Mouse (Mus musculus): Measurements from ENCODE around the gene Clybl. TPM values are rescaled to one million over a fixed set of nuclear protein-coding genes. Genes with fewer than 3 reads are reported as not detected.

Gene Clybl
- total and polyA plus RNA-seq, 2 experiments from 2014 or later, result 8.7 to 21.1 TPM

- Histone ChIP-seq H3K9ac (replicated peaks; ENCODE audit: low read length, poor library complexity, severe bottlenecking) (no peak overlapping the region), H3K4me3 (ENCODE audit: low read depth, low read length) (no peak overlapping the region), H3K4me1 (ENCODE audit: insufficient read depth, low read length) (no peaks in the 10 kb centered on the region), H3K36me3 (ENCODE audit: insufficient read depth, low read length) (no peaks in the 10 kb centered on the region), H3K9me3 (ENCODE audit: low read length) (no peaks in the 10 kb centered on the region), H3K27ac (ENCODE audit: low read depth, low read length) (no peak overlapping the region), H3K4me2 (ENCODE audit: low read depth, low read length, poor library complexity, severe bottlenecking) (no peak overlapping the region), H3K27me3 (ENCODE audit: insufficient read depth, low read length) (peaks cover 61% of the 10 kb centered on the region)
- ATAC-seq (ENCODE audit: low FRiP score) (no peak), DNase-seq (ENCODE audit: low spot score) (peak; percentile 49)
- WGBS, result 20% methylated on average over 14 of the region's 14 CpGs
- TF ChIP-seq CTCF (IDR thresholded peaks at IDR 0.05), result no peak
Observed at GRCm38 (mm10) chr14:122227454-122227951, 46.0 kb downstream of the Clybl start.

- DNase-seq (ENCODE audit: low spot score), result peak; percentile 86
- Histone ChIP-seq H3K4me1 (ENCODE audit: insufficient read depth, low read length) (no peaks in the 10 kb centered on the region), H3K9ac (replicated peaks; ENCODE audit: low read length, poor library complexity, severe bottlenecking) (no peak overlapping the region), H3K36me3 (ENCODE audit: insufficient read depth, low read length) (no peaks in the 10 kb centered on the region), H3K9me3 (ENCODE audit: low read length) (no peaks in the 10 kb centered on the region), H3K27ac (ENCODE audit: low read depth, low read length) (no peak overlapping the region), H3K4me2 (ENCODE audit: low read depth, low read length, poor library complexity, severe bottlenecking) (no peak overlapping the region), H3K4me3 (ENCODE audit: low read depth, low read length) (no peak overlapping the region), H3K27me3 (ENCODE audit: insufficient read depth, low read length) (peaks cover 66% of the 10 kb centered on the region)
- ATAC-seq (ENCODE audit: low FRiP score), result no peak
- no peak for TF ChIP-seq CTCF (IDR thresholded peaks at IDR 0.05)
- WGBS, result 16% methylated on average over 23 of the region's 23 CpGs
Observed at GRCm38 (mm10) chr14:122228816-122229551, 47.5 kb downstream of the Clybl start.

- no peaks in the 10 kb centered on the region for H3K36me3 ChIP-seq (ENCODE audit: insufficient read depth, low read length)
- H3K4me3 ChIP-seq (ENCODE audit: low read depth, low read length), result no peak overlapping the region
- peaks cover 69% of the 10 kb centered on the region for H3K27me3 ChIP-seq (ENCODE audit: insufficient read depth, low read length)
- 49% methylated on average over 5 of the region's 5 CpGs for WGBS
- TF ChIP-seq CTCF (IDR thresholded peaks at IDR 0.05), result no peak
- H3K9ac ChIP-seq (replicated peaks; ENCODE audit: low read length, poor library complexity, severe bottlenecking), result no peak overlapping the region
- no peak overlapping the region for H3K4me2 ChIP-seq (ENCODE audit: low read depth, low read length, poor library complexity, severe bottlenecking)
- ATAC-seq (ENCODE audit: low FRiP score), result no peak
- no peaks in the 10 kb centered on the region for H3K9me3 ChIP-seq (ENCODE audit: low read length)
- no peak for DNase-seq (ENCODE audit: low spot score)
- no peaks in the 10 kb centered on the region for H3K4me1 ChIP-seq (ENCODE audit: insufficient read depth, low read length)
- no peak overlapping the region for H3K27ac ChIP-seq (ENCODE audit: low read depth, low read length)
Observed at GRCm38 (mm10) chr14:122229988-122230387, 48.5 kb downstream of the Clybl start.

DNA sequence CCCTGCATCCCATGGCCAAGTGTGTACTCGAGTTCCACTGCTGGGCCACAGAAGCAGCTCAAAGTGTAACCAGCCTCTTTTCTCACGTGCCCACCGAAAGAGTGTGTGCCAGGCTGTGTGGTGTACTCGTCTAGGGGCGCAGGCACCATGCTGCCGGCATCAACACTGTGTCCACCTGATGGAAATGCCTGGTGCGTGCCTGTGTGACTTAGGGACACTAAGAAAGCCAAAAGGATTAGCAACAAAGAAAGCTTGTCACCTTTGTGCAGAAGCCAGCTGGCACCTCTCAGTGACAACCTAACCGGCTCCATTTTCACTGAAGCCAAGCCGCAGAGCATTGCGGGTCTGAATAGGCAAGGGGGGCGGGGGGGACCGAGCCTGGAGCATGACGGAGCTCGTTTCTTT lies 49.1 kb downstream of the Clybl start:
- DNase-seq (ENCODE audit: low spot score), result peak; percentile 90
- Histone ChIP-seq H3K27ac (ENCODE audit: low read depth, low read length) (no peak overlapping the region; the same call in 1 of the 2 replicates), H3K4me2 (ENCODE audit: low read depth, low read length, poor library complexity, severe bottlenecking) (0 out of 2 replicates have a peak overlapping the region, but pooled peaks have one; percentile 12), H3K27me3 (ENCODE audit: insufficient read depth, low read length) (peaks cover 63% of the 10 kb centered on the region), H3K9ac (replicated peaks; ENCODE audit: low read length, poor library complexity, severe bottlenecking) (no peak overlapping the region), H3K4me3 (ENCODE audit: low read depth, low read length) (no peak overlapping the region), H3K4me1 (ENCODE audit: insufficient read depth, low read length) (no peaks in the 10 kb centered on the region), H3K9me3 (ENCODE audit: low read length) (no peaks in the 10 kb centered on the region), H3K36me3 (ENCODE audit: insufficient read depth, low read length) (no peaks in the 10 kb centered on the region)
- no peak for TF ChIP-seq CTCF (IDR thresholded peaks at IDR 0.05)
- WGBS, result 21% methylated on average over 14 of the region's 14 CpGs
- no peak for ATAC-seq (ENCODE audit: low FRiP score)

- DNase-seq (ENCODE audit: low spot score) (peak; percentile 6), ATAC-seq (ENCODE audit: low FRiP score) (no peak)
- TF ChIP-seq CTCF (IDR thresholded peaks at IDR 0.05), result no peak
- no peaks in the 10 kb centered on the region for H3K4me1 ChIP-seq (ENCODE audit: insufficient read depth, low read length)
- H3K27ac ChIP-seq (ENCODE audit: low read depth, low read length), result no peak overlapping the region
- H3K27me3 ChIP-seq (ENCODE audit: insufficient read depth, low read length), result peaks cover 59% of the 10 kb centered on the region
- no peak overlapping the region for H3K9ac ChIP-seq (replicated peaks; ENCODE audit: low read length, poor library complexity, severe bottlenecking)
- H3K36me3 ChIP-seq (ENCODE audit: insufficient read depth, low read length), result no peaks in the 10 kb centered on the region
- no peaks in the 10 kb centered on the region for H3K9me3 ChIP-seq (ENCODE audit: low read length)
- H3K4me2 ChIP-seq (ENCODE audit: low read depth, low read length, poor library complexity, severe bottlenecking), result 0 out of 2 replicates have a peak overlapping the region, but pooled peaks have one; percentile 12
- no peak overlapping the region for H3K4me3 ChIP-seq (ENCODE audit: low read depth, low read length)
- WGBS, result 42% methylated on average over 10 of the region's 10 CpGs
Observed at GRCm38 (mm10) chr14:122231073-122231472, 49.6 kb downstream of the Clybl start.

GRCm38 (mm10) chr14:122233212-122233714 lies 51.8 kb downstream of the Clybl start:
- WGBS, result 90% methylated on average over 19 of the region's 19 CpGs
- H3K4me3 ChIP-seq (ENCODE audit: low read depth, low read length), result no peak overlapping the region
- no peaks in the 10 kb centered on the region for H3K36me3 ChIP-seq (ENCODE audit: insufficient read depth, low read length)
- H3K9ac ChIP-seq (replicated peaks; ENCODE audit: low read length, poor library complexity, severe bottlenecking), result no peak overlapping the region
- no peak overlapping the region for H3K27ac ChIP-seq (ENCODE audit: low read depth, low read length)
- no peak for TF ChIP-seq CTCF (IDR thresholded peaks at IDR 0.05)
- DNase-seq (ENCODE audit: low spot score) (peak; percentile 49), ATAC-seq (ENCODE audit: low FRiP score) (no peak)
- H3K4me1 ChIP-seq (ENCODE audit: insufficient read depth, low read length), result no peaks in the 10 kb centered on the region
- no peak overlapping the region for H3K4me2 ChIP-seq (ENCODE audit: low read depth, low read length, poor library complexity, severe bottlenecking)
- H3K27me3 ChIP-seq (ENCODE audit: insufficient read depth, low read length), result peaks cover 44% of the 10 kb centered on the region
- no peaks in the 10 kb centered on the region for H3K9me3 ChIP-seq (ENCODE audit: low read length)

Data from midbrain, postnatal 0 days (tissue).